Mouse (Mus musculus) spleen, postnatal 14 days (tissue): ENCODE measurements around the gene U90926.

ENCODE experiments used
- DNase-seq, 2 experiments: peaks; one replicate each; pipeline ENCODE4 v3.0.0; 2021 to 2022; ENCODE audit warnings: low spot score in 2 of 2

Gene U90926

GRCm38 (mm10) chr5:92215308-92215707 lies at the start of gene U90926:
Gene U90926, minus strand, starts transcription at chr5:92215408.
- no peak for DNase-seq

GRCm38 (mm10) chr5:92263761-92264359 lies 48.7 kb upstream of the U90926 start:
- DNase-seq, result no peak

GRCm38 (mm10) chr5:92262646-92263045 lies 47.4 kb upstream of the U90926 start:
- no peak for DNase-seq

GRCm38 (mm10) chr5:92256218-92256617 lies 41.0 kb upstream of the U90926 start, which contains the start of gene Ppef2:
Gene Ppef2, minus strand, starts transcription at chr5:92256278.
- DNase-seq, result no peak

GRCm38 (mm10) chr5:92254476-92254875 lies 39.3 kb upstream of the U90926 start:
- DNase-seq, result no peak

GRCm38 (mm10) chr5:92252797-92253343 lies 37.7 kb upstream of the U90926 start:
- no peak for DNase-seq

- no peak for DNase-seq
These were observed 36.8 kb upstream of the U90926 start for GRCm38 (mm10) chr5:92252031-92252430.

- no peak for DNase-seq
These were observed 33.4 kb upstream of the U90926 start for GRCm38 (mm10) chr5:92248614-92249013.

GRCm38 (mm10) chr5:92245483-92245882 lies 30.3 kb upstream of the U90926 start:
- DNase-seq, result no peak

- no peak for DNase-seq
These were observed 29.7 kb upstream of the U90926 start for GRCm38 (mm10) chr5:92244900-92245299.

GRCm38 (mm10) chr5:92240769-92241168 lies 25.6 kb upstream of the U90926 start:
- DNase-seq, result no peak

GRCm38 (mm10) chr5:92239333-92240232 lies 24.4 kb upstream of the U90926 start:
- no peak for DNase-seq

- DNase-seq, result no peak
These were observed 19.8 kb upstream of the U90926 start for GRCm38 (mm10) chr5:92234939-92235557.

- DNase-seq, result no peak
These were observed 18.2 kb upstream of the U90926 start for GRCm38 (mm10) chr5:92233366-92233765.

GRCm38 (mm10) chr5:92231836-92232235 lies 16.6 kb upstream of the U90926 start:
- DNase-seq, result no peak

- no peak for DNase-seq
These were observed 15.1 kb upstream of the U90926 start for GRCm38 (mm10) chr5:92230306-92230705.

- no peak for DNase-seq
These were observed 14.3 kb upstream of the U90926 start for GRCm38 (mm10) chr5:92229514-92229913.

GRCm38 (mm10) chr5:92228776-92229175 lies 13.6 kb upstream of the U90926 start:
- DNase-seq, result no peak

GRCm38 (mm10) chr5:92227782-92228181 lies 12.6 kb upstream of the U90926 start:
- DNase-seq, result no peak

- no peak for DNase-seq
These were observed 5.2 kb upstream of the U90926 start for GRCm38 (mm10) chr5:92220287-92220902.

- no peak for DNase-seq
These were observed 4.6 kb upstream of the U90926 start for GRCm38 (mm10) chr5:92219826-92220225.
